Mouse (Mus musculus): ENCODE results near the gene Armc8. TPM values are rescaled to one million over a fixed set of nuclear protein-coding genes. Genes with fewer than 3 reads are reported as not detected.

Armc8 gene
- polyA plus RNA-seq, 1 experiment from 2014 or later, result 22.5 TPM

DNA sequence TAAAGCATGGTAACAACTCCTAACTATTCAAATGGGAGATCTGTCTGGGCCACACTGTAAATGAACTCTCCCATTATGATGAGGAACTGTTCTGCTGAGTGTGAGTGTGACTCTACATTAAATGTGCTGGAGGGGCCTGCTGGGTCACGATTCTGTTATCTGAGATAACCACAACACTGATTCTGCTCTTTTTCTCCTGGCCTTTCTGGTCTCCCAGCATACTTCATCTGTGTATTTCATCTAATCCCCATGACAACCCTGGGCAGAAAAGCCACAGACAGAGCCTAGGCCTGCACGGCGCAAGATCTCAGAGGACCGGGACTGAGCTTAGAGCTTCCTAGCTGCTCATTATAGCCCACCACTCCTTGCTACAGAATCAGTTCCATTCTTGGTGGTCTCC, 136.2 kb downstream of the Armc8 start:
- 91% methylated on average over 4 of the region's 4 CpGs for WGBS
- no peak for ATAC-seq (ENCODE audit: insufficient number of reproducible peaks, insufficient read depth, low FRiP score, low TSS enrichment, low read depth)
- peaks cover 6% of the 10 kb centered on the region for H3K27me3 ChIP-seq
- peaks cover 40% of the 10 kb centered on the region for H3K4me1 ChIP-seq (replicated peaks)
- no peaks in the 10 kb centered on the region for H3K36me3 ChIP-seq
- no peak overlapping the region for H3K4me2 ChIP-seq
- H3K9me3 ChIP-seq, result no peaks in the 10 kb centered on the region
- no peak overlapping the region for H3K27ac ChIP-seq
- H3K4me3 ChIP-seq (replicated peaks), result no peak overlapping the region
- H3K9ac ChIP-seq (replicated peaks), result no peak overlapping the region

DNA sequence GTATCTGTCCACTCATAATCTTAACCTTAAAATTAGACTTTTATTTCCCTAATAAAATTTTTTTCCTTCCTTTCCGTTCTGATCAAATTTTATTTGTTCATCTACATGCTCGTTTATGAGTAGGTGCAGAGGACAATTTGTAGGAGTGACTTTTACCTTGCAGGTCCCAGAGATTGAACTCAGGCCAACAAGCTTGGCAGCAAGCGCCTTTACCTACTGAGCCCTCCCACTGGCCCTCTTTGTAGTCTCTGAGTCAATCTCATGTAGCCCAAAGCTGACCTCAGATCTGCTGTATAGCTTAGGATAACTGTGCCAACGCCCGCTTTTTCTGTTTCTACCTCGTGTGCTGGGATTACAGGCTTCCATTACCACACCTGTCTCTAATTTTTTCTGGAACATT, 136.7 kb downstream of the Armc8 start:
- no peak for ATAC-seq (ENCODE audit: insufficient number of reproducible peaks, insufficient read depth, low FRiP score, low TSS enrichment, low read depth)
- peaks cover 40% of the 10 kb centered on the region for H3K4me1 ChIP-seq (replicated peaks)
- no peak overlapping the region for H3K4me3 ChIP-seq (replicated peaks)
- WGBS, result 77% methylated on average over 6 of the region's 6 CpGs
- no peak overlapping the region for H3K4me2 ChIP-seq
- no peaks in the 10 kb centered on the region for H3K9me3 ChIP-seq
- no peak overlapping the region for H3K27ac ChIP-seq
- H3K36me3 ChIP-seq, result no peaks in the 10 kb centered on the region
- H3K27me3 ChIP-seq, result peaks cover under 1% of the 10 kb centered on the region; the same call in 1 of the 2 replicates
- H3K9ac ChIP-seq (replicated peaks), result no peak overlapping the region

DNA sequence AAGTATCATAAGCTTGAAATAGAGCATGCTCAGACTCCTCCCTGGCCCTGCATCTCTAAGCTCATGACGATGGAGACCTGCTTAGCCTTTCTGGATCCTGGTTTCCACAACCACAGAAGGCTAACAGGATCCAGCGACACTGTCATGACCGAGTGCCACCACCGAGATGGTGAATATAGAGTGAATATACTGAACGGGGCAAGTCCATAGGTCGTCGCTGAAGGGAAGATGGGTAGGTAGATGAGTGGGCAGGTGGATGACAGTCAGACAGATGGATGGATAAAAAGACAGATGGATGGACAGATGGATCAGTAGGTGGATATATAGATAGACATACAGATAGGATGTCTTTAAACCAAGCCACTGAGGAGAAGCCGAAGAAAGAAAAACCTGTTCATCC, 137.4 kb downstream of the Armc8 start:
- Histone ChIP-seq H3K9ac (replicated peaks) (no peak overlapping the region), H3K4me3 (replicated peaks) (no peak overlapping the region), H3K27me3 (no peaks in the 10 kb centered on the region), H3K36me3 (no peaks in the 10 kb centered on the region), H3K27ac (no peak overlapping the region), H3K9me3 (no peaks in the 10 kb centered on the region), H3K4me2 (no peak overlapping the region), H3K4me1 (replicated peaks) (peaks cover 40% of the 10 kb centered on the region)
- no peak for ATAC-seq (ENCODE audit: insufficient number of reproducible peaks, insufficient read depth, low FRiP score, low TSS enrichment, low read depth)
- 93% methylated on average over 8 of the region's 8 CpGs for WGBS

DNA sequence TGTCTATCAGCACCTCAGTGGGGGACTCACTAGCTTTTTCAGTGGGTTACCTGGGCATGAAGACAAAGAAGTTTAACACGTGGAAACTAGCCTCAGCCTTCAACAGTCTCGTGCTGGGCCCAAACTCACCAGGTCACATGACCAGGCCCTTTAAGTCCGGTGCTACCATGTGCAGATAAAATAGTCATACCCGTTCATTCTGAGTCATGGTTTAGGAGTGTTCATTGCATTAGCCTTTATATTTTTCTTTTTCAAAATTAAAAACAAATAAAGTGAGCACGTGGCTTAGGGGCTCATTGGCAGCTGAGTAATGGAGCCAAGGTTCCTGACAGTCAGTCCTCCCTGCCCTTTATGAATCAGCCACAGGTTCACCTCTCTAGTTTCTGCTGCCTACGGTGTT, 137.9 kb downstream of the Armc8 start:
- no peak for ATAC-seq (ENCODE audit: insufficient number of reproducible peaks, insufficient read depth, low FRiP score, low TSS enrichment, low read depth)
- no peak overlapping the region for H3K27ac ChIP-seq
- H3K4me1 ChIP-seq (replicated peaks), result peaks cover 39% of the 10 kb centered on the region

DNA sequence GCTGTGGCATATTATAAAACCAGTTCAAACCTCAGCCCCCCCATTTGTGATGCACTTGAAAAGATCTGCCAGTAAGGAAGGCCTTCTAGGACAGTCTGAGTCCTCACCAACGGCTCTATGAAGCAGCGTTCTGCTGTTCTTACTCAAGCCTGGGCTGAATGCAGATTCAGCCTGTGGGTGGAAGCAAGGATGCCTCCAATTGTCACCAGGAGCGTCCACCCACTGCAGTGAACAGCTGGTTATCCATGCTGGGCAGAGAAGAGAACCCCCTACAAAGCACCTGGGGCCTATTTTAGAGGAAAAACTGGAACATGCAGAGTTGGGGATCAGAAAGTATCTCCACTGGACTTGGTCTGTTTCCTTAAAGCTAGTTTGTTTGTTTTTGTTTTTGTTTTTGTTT, 138.9 kb downstream of the Armc8 start:
- WGBS, result 79% methylated on average over 3 of the region's 3 CpGs
- H3K4me1 ChIP-seq (replicated peaks), result peaks cover 40% of the 10 kb centered on the region
- H3K36me3 ChIP-seq, result no peaks in the 10 kb centered on the region
- ATAC-seq (ENCODE audit: insufficient number of reproducible peaks, insufficient read depth, low FRiP score, low TSS enrichment, low read depth), result no peak
- no peak overlapping the region for H3K4me3 ChIP-seq (replicated peaks)
- no peak overlapping the region for H3K9ac ChIP-seq (replicated peaks)
- no peaks in the 10 kb centered on the region for H3K27me3 ChIP-seq
- no peaks in the 10 kb centered on the region for H3K9me3 ChIP-seq
- H3K27ac ChIP-seq, result no peak overlapping the region
- no peak overlapping the region for H3K4me2 ChIP-seq

More for the DNA sequence above, 137.9 kb downstream of the Armc8 start:
- no peak overlapping the region for H3K4me3 ChIP-seq (replicated peaks)
- WGBS, result 79% methylated on average over 6 of the region's 6 CpGs
- no peak overlapping the region for H3K4me2 ChIP-seq
- no peaks in the 10 kb centered on the region for H3K36me3 ChIP-seq
- H3K27me3 ChIP-seq, result no peaks in the 10 kb centered on the region
- no peak overlapping the region for H3K9ac ChIP-seq (replicated peaks)
- H3K9me3 ChIP-seq, result no peaks in the 10 kb centered on the region

DNA sequence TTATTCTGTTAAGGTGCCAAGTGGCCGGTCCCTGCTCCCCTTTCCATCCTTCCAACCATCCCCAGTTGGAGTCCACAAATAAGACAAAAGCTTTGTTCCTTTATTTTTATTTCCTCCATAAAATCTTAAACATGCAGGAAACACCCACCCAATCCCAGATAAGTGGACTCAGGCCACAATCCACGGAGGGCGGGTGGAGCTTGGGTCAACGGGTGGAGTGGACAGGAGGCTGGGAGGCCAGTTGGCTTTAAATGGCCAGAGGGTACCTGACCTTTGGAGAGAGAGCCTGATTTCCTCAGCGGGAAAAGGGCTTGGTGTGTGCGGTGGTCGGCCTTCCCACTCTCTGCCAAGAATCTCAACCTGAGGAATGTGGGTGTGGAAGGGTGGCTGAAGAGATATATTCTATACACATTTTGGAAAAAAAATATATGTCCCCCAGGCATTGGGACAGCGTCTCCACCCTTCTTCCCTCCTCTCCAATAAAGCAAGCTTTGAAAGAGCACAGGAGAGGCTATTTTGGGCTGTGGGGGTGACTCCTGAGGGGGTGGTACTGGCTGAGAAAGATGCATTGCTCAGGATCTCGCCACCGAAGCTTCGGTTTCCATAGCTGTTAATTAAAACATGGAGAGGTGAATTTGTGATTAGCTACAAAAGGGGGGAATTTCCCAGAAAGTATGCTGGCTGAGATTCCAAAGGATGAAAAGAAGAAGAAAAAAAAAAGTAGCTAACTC, 139.9 kb downstream of the Armc8 start:
- Histone ChIP-seq H3K9ac (replicated peaks) (no peak overlapping the region), H3K36me3 (no peaks in the 10 kb centered on the region), H3K9me3 (no peaks in the 10 kb centered on the region), H3K4me1 (replicated peaks) (peaks cover 40% of the 10 kb centered on the region), H3K4me3 (replicated peaks) (no peak overlapping the region), H3K27me3 (no peaks in the 10 kb centered on the region), H3K27ac (no peak overlapping the region), H3K4me2 (no peak overlapping the region)
- ATAC-seq (ENCODE audit: insufficient number of reproducible peaks, insufficient read depth, low FRiP score, low TSS enrichment, low read depth), result no peak
- 80% methylated on average over 11 of the region's 11 CpGs for WGBS

Other genes starting within 250 kb of the Armc8 start
- gene Esyt3, start 210.3 kb downstream of the Armc8 start, polyA plus RNA-seq (2016; fragmentation: Nextera tagmentation; extraction: Ambion mirVana), result 0.37 and 0.63 TPM in 2 replicates
- gene Mras, start 131.5 kb downstream of the Armc8 start, polyA plus RNA-seq (2016; fragmentation: Nextera tagmentation; extraction: Ambion mirVana), result 16.6 and 21.9 TPM in 2 replicates
- gene Nme9, start 117.4 kb downstream of the Armc8 start, polyA plus RNA-seq (2016; fragmentation: Nextera tagmentation; extraction: Ambion mirVana), result not detected in 2 replicates
- gene Dbr1, start 6.9 kb upstream of the Armc8 start, polyA plus RNA-seq (2016; fragmentation: Nextera tagmentation; extraction: Ambion mirVana), result 32.7 and 34.1 TPM in 2 replicates
- not detected in 2 replicates for gene A4gnt, start 43.6 kb upstream of the Armc8 start, polyA plus RNA-seq (2016; fragmentation: Nextera tagmentation; extraction: Ambion mirVana)
- gene Dzip1l, start 60.6 kb upstream of the Armc8 start, polyA plus RNA-seq (2016; fragmentation: Nextera tagmentation; extraction: Ambion mirVana), result 26.7 and 27.7 TPM in 2 replicates
- not detected in 2 replicates for gene Cldn18, start 148.4 kb upstream of the Armc8 start, polyA plus RNA-seq (2016; fragmentation: Nextera tagmentation; extraction: Ambion mirVana)

All from limb, embryonic 12.5 days (tissue).